Mouse (Mus musculus): ENCODE data around the gene Fut8.

DNA sequence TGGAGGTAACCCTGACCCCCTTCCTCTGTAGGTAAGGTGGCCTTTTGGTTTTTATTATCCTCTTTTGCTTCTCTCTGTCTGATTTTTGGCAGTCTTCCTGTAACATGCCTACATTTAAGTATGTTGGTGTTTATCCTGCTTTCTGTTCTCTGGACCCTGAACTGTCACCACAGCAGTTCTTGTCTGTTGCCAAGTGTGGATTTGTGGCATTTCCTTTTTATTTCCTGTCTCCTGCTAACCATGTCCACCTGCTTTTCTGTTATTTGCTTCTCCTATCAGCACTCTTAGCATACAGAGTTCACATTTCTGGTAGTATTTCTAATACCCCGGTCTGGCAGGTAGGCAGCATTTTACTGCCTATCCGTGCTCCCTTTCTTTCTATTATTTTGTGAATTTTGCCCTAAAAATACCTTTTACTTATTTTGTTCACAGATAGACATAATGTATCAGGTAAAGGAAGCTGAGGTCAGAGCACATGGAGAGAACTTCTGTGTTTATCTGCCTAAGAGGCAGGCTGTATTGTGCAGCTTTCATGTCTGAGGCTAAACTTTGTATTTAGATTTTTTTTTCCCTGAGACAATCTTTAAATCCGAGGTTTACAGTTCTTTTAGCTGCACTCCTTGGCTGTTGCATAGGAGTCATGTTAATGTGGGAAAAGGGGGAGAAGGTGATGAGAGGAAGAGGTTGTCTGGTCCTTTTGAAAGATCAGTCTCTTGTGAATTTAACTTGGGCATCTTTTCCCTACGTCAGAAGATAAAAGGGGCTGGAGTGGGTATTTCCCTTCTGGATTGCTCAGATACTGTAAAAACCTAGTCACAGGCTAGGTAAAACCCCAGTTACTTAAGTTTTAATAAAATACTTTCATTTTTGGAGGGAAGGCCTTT is 54.7 kb downstream of the Fut8 start:
- TF ChIP-seq POLR2A (IDR thresholded peaks at IDR 0.05; ENCODE audit: low read depth, low read length) (no peak), CTCF (IDR thresholded peaks at IDR 0.05; ENCODE audit: extremely low read depth, insufficient read length, insufficient replicate concordance, low read depth, low read length) (no peak)

All from small intestine, adult 2 months (tissue).